Mouse (Mus musculus) hindbrain, embryonic 10.5 days (tissue): ENCODE data around the gene Baiap2. TPM values are rescaled to one million over a fixed set of nuclear protein-coding genes. Genes with fewer than 3 reads are reported as not detected.

ENCODE experiments used
- DNase-seq: peaks from one replicate; pipeline ENCODE4 v3.0.0-alpha.2; 2017; ENCODE audit warnings: low spot score
- H3K27ac ChIP-seq: fragments of 300-500 bp; sonication (generic); 2 replicates; pipeline ENCODE4 v1.5.1; 2016; ENCODE audit warnings: mild to moderate bottlenecking, moderate library complexity
- H3K27me3 ChIP-seq: fragments of 300-500 bp; sonication (generic); 2 replicates; pipeline ENCODE4 v1.6.1; 2016; ENCODE audit warnings: mild to moderate bottlenecking; ENCODE audit not compliant: poor library complexity, insufficient read depth, severe bottlenecking
- H3K36me3 ChIP-seq: fragments of 300-500 bp; sonication (generic); 2 replicates; pipeline ENCODE4 v1.6.1; 2016; ENCODE audit warnings: mild to moderate bottlenecking, moderate library complexity
- H3K4me1 ChIP-seq: fragments of 300-500 bp; sonication (generic); replicated peaks from 2 replicates; pipeline ENCODE4 v1.6.1; 2016; ENCODE audit warnings: mild to moderate bottlenecking
- H3K4me3 ChIP-seq: fragments of 300-500 bp; sonication (generic); 2 replicates; pipeline ENCODE4 v1.5.1; 2016; ENCODE audit warnings: mild to moderate bottlenecking, moderate library complexity
- H3K9me3 ChIP-seq: fragments of 300-500 bp; sonication (generic); 2 replicates; pipeline ENCODE4 v1.6.1; 2016; ENCODE audit warnings: mild to moderate bottlenecking, moderate library complexity
- WGBS: fragments of 180-500 bp; shearing (Covaris S2); methylation state at CpG from one replicate; pipeline ENCODE4 v1.1.7; 2016; 5-methylcytosine and 5-hydroxymethylcytosine counted together
- microRNA counts: library from miRNA; unstranded; fragments of <30 nt; microRNA quantifications from one replicate; lab custom pipeline; 2017
- polyA plus RNA-seq: library from polyadenylated mRNA; unstranded; fragments of >200 nt; fragmentation: Nextera tagmentation; extraction: Ambion mirVana; gene quantifications from 2 replicates; pipeline ENCODE4 v1.2.1, GENCODE M21; 2016

Baiap2 gene
- polyA plus RNA-seq, 1 experiment from 2014 or later = 11.0 TPM

DNA sequence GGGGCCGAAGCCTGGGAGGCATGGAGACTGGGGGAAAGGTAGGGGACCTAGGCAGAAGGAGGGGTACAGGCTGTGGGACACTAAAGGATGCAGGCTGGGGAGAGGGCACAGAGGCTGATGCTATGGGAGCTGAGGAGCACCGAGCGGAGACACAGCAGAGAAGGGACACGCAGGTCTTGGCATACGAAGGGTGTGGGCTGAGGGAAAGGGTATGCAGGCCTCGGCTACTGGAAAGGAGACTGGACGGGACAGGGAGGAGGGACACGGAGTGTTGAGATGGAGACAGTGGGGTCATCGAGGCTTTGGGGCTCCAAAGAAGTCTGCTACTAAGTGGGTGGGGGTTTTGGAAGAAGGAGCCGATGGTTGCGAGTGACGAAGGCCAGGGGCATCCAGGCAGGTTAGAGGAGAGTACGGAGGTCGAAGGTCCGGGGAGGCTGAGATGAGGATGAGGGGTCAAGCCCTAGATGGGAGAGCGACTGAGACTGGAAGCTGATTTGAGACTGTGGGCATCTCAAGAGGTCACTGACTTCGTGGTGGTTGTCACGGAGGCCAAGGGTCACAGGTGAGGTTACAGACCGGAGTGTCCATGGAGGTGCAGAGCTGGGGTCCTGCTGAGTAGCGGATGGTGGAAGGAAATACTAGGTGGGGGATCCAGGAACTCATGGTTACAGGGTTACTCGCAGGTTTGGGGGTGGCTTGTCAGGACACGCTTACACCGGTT lies 105.1 kb downstream of the Baiap2 start:
- Histone ChIP-seq H3K27me3 (peaks cover 76% of the 10 kb centered on the region), H3K27ac (peak overlapping the region; percentile 87), H3K4me3 (peak overlapping the region; percentile 70), H3K36me3 (no peaks in the 10 kb centered on the region), H3K4me1 (peaks cover 66% of the 10 kb centered on the region), H3K9me3 (no peaks in the 10 kb centered on the region)
- no peak for DNase-seq
- WGBS = 5% methylated on average over 23 of the region's 23 CpGs

DNA sequence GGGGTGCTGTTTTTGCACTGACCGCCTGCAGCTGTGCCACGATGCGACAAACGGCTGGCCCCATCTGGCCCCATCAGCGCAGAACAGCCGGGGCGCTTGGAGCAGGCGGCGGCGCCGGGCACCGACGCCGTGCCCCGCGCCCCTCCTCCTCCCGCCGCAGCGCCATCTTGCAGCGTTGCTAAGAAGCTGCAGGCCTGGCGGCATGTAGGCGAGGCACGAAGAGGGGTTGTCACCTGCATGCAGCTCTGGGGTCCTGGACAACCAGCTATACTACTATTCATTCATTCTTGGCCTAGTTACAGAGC lies 105.6 kb downstream of the Baiap2 start:
- Histone ChIP-seq H3K4me3 (peak overlapping the region; percentile 70), H3K9me3 (no peaks in the 10 kb centered on the region), H3K36me3 (no peaks in the 10 kb centered on the region), H3K4me1 (peaks cover 66% of the 10 kb centered on the region), H3K27me3 (peaks cover 76% of the 10 kb centered on the region), H3K27ac (peak overlapping the region; percentile 87)
- peak; percentile 55 for DNase-seq
- WGBS = 2% methylated on average over 23 of the region's 23 CpGs

DNA sequence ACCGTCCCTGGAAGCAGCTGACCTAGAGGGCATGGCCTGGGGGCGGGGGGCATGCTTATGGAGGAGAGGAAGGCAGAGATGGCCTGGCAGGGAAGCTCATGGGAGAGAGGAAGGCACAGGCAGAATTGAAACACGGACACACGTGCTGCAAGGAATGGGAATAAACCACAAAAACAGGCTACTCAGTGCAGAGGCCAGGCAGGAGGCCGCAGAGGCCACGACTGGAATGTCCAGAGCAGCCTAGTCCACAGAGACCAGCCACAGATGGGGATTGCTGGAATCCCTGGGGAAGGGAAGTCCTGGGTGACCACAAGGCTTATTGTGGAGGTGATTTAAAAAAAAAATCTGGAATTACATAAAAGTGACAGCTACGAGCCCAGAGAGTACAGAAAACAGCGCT lies 106.5 kb downstream of the Baiap2 start:
- Histone ChIP-seq H3K36me3 (no peaks in the 10 kb centered on the region), H3K4me1 (peaks cover 65% of the 10 kb centered on the region), H3K4me3 (no peak overlapping the region), H3K27ac (no peak overlapping the region), H3K9me3 (no peaks in the 10 kb centered on the region), H3K27me3 (peaks cover 75% of the 10 kb centered on the region)
- no peak for DNase-seq
- 77% methylated on average over 8 of the region's 8 CpGs for WGBS

DNA sequence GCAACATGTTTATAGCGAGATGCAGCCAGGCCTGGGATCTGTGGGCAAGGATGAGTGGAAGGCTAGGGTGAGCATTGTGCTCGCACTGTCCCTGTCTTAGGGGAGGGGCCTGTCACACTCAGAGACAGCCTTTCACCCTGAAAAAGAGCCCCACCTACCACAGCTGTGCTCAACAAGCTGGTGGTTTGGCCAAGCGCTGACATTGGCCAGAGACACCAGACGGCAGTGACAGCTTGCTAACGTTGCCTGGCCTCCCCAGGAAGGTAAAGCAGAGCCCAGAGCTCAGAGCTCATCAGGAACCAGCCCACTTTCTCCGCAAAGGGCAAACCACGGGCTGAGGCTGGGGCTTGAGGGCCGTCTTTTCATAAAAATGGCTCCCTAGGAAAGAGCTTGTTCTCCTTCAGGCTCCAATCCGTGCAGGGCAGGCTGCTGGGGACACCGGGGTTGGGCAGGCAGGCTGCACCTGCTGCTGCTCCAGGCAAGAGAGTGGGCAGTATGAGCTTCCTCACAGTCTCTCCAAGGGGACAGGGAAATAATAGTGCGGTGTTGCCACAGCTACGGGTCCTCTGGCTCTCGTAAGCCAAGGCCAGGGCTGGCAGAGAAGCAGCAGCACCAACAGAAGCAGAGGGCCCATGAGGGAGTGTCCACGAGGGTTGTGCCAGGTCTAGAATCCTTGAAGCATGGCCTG lies 108.7 kb downstream of the Baiap2 start:
- H3K9me3 ChIP-seq = no peaks in the 10 kb centered on the region
- no peak overlapping the region for H3K4me3 ChIP-seq
- DNase-seq = no peak
- H3K27ac ChIP-seq = peak overlapping the region; percentile 74
- peaks cover 53% of the 10 kb centered on the region for H3K27me3 ChIP-seq
- no peaks in the 10 kb centered on the region for H3K36me3 ChIP-seq
- H3K4me1 ChIP-seq = peaks cover 52% of the 10 kb centered on the region
- WGBS = 45% methylated on average over 14 of the region's 14 CpGs

DNA sequence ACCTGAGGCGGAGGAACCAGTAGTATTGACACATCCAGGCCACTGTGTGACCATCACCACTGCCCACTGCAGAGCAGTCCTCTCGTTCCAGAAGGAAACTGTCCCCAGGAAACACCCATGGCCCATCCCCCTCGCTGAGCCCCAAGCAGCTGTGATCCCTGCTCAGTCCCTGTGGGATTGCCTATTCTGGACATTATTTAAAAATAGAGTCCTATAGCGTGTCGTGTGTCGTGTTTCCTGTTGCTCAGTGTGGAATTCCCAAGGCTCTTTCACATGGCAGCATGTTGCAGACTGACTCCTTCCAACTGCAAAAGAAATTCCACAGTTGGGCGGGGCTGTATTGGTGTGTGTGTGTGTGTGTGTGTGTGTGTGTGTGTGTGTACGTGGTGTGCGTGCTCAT lies 109.7 kb downstream of the Baiap2 start:
- Histone ChIP-seq H3K27ac (no peak overlapping the region), H3K4me3 (no peak overlapping the region), H3K4me1 (peaks cover 42% of the 10 kb centered on the region), H3K27me3 (peaks cover 43% of the 10 kb centered on the region), H3K36me3 (no peaks in the 10 kb centered on the region), H3K9me3 (no peaks in the 10 kb centered on the region)
- no peak for DNase-seq
- 82% methylated on average over 9 of the region's 9 CpGs for WGBS

DNA sequence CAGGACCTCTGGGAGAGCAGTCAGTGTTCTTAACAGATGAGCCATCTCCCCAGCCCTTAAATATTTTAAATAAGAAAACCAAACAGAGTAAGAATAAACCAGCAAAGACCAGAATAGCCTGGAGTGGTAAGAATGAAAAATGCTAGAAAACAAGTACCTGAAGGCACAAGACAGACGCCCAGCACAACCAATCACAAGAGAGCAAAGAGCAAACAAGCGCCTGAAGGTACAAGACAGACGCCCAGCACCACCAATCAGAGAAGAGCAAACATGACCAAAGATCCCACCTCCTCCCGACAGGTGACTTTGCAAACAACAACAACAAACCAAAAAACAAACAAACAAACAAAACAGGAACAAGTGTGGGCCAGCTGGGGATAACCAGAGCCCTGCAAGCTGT lies 111.3 kb downstream of the Baiap2 start:
- Histone ChIP-seq H3K36me3 (no peaks in the 10 kb centered on the region), H3K9me3 (no peaks in the 10 kb centered on the region), H3K27ac (no peak overlapping the region), H3K27me3 (peaks cover 27% of the 10 kb centered on the region), H3K4me3 (no peak overlapping the region), H3K4me1 (peaks cover 26% of the 10 kb centered on the region)
- 80% methylated on average over 4 of the region's 4 CpGs for WGBS
- no peak for DNase-seq

DNA sequence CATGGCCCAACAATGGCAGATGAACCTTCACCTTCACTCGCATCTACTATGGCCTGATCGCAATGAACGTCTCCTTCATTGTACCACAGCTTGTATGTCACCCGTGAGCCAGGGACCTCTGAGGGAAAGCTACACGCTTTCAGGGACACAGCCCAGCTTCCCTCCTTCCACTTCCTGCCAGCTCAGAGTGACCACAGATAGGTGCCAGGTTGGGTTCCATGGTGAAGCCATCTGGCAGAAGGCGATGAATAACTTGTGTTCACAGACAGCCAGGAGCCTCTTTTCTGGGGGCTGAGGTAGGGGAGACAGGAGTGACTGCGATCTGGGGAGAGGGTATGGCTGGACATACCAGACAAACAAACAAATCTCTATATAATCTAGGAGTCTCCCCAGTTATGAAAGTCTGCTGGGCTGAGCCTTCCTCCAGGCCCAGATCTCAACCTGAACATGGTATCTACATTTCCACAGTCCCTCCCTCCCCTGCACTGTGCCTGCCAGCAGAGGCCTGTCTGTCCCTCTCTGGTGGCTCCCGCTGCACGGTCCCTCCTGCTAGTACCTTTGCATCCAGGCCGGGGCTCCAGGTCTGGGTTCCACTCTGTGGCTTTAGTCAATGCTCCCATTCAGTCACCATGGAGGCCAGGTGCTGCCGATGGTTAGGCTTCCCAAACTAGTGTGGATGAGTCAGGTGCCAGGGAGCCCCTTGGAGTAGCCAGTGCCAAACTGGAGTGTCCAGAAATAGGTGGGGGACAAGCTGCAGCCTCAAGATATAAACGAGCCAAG lies 113.6 kb downstream of the Baiap2 start:
- Histone ChIP-seq H3K4me3 (no peak overlapping the region), H3K27me3 (peaks cover 4% of the 10 kb centered on the region), H3K27ac (0 out of 2 replicates have a peak overlapping the region, but pooled peaks have one; percentile 16), H3K4me1 (peaks cover 20% of the 10 kb centered on the region), H3K36me3 (no peaks in the 10 kb centered on the region), H3K9me3 (no peaks in the 10 kb centered on the region)
- DNase-seq = no peak
- 89% methylated on average over 12 of the region's 12 CpGs for WGBS

MicroRNAs within 50 kb of the gene (microRNA counts, 519-probe panel; counts per million panel counts)
- microRNA mmu-miR-338-3p (lab: Ali Mortazavi, UCI) (1,255 counts per million, percentile 77 among the panel's probes with 10 or more counts), microRNA mmu-miR-338-5p (lab: Ali Mortazavi, UCI) (1,255 counts per million, percentile 77 among the panel's probes with 10 or more counts)

Other genes with a start within 250 kb of the Baiap2 start
- 112 and 114 TPM in 2 replicates for gene Chmp6, start 29.3 kb upstream of the Baiap2 start, polyA plus RNA-seq
- 1.6 and 3.2 TPM in 2 replicates for gene Aatk, start 104.4 kb downstream of the Baiap2 start, polyA plus RNA-seq
- 39.6 and 45.4 TPM in 2 replicates for gene Cep131, start 144.1 kb downstream of the Baiap2 start, polyA plus RNA-seq
- gene Tepsin, start 156.0 kb downstream of the Baiap2 start, polyA plus RNA-seq = 21.4 and 25.3 TPM in 2 replicates
- gene Ndufaf8, start 156.2 kb downstream of the Baiap2 start, polyA plus RNA-seq = 86.4 and 92.2 TPM in 2 replicates
- 99.1 and 114 TPM in 2 replicates for gene Slc38a10, start 208.6 kb downstream of the Baiap2 start, polyA plus RNA-seq